In genomic region chr11:95117030-95117429, GRCm38 (mm10) we compare ENCODE assay signal across 8 mouse cellular contexts. TPM values are rescaled to one million over a fixed set of nuclear protein-coding genes. Genes with fewer than 3 reads are reported as not detected.
A peak's percentile ranks its signal among the peaks of the same experiment; 100 is the strongest.
DNase-seq lines count a peak whose midpoint lies in the region; ATAC-seq lines count a peak whose summit lies in the region.

No protein-coding gene starts in this region.

- DNase-seq in ovary, postnatal 36 days (ENCODE audit: low spot score), result peak; percentile 55
- DNase-seq in ovary, adult 18-20 months (ENCODE audit: low spot score), result no peak
- DNase-seq in cerebellum, postnatal 25 days, result peak; percentile 73 to 81
- DNase-seq in gastrocnemius, adult 18-20 months (ENCODE audit: low spot score), result peak; percentile 67
- peak; percentile 81 to 84 for DNase-seq in left cerebral cortex, postnatal 14 days (ENCODE audit: low spot score in 2 of 2)
- peak; percentile 96 for DNase-seq in midbrain, embryonic 11.5 days (ENCODE audit: low spot score, missing footprints)
- peak; percentile 40 to 67 for DNase-seq in spleen, postnatal 10 days (ENCODE audit: low spot score in 2 of 2)

- H3K4me3 ChIP-seq in intestine, embryonic 16.5 days (ENCODE audit: low read length), result no peak overlapping the region
- H3K4me3 ChIP-seq in midbrain, embryonic 11.5 days (ENCODE audit: low read depth, low read length), result no peak overlapping the region

- no peak overlapping the region for H3K4me2 ChIP-seq in intestine, embryonic 16.5 days (ENCODE audit: low read depth, low read length)
- no peak overlapping the region for H3K4me2 ChIP-seq in midbrain, embryonic 11.5 days

- peaks cover 40% of the 10 kb centered on the region for H3K27me3 ChIP-seq in intestine, embryonic 16.5 days (replicated peaks; ENCODE audit: control insufficient read depth, insufficient read depth, low read length)
- peaks cover 45% of the 10 kb centered on the region for H3K27me3 ChIP-seq in midbrain, embryonic 11.5 days (ENCODE audit: control insufficient read depth, insufficient read depth, low read length)

- no peak overlapping the region for H3K27ac ChIP-seq in intestine, embryonic 16.5 days (ENCODE audit: low read length)
- H3K27ac ChIP-seq in midbrain, embryonic 11.5 days (ENCODE audit: low read depth, low read length), result no peak overlapping the region

- H3K4me1 ChIP-seq in intestine, embryonic 16.5 days (ENCODE audit: control insufficient read depth, insufficient read depth, low read length), result peaks cover 18% of the 10 kb centered on the region
- H3K4me1 ChIP-seq in midbrain, embryonic 11.5 days (ENCODE audit: control insufficient read depth, insufficient read depth, low read length), result peaks cover 12% of the 10 kb centered on the region

- no peak overlapping the region for H3K9ac ChIP-seq in intestine, embryonic 16.5 days (ENCODE audit: low read depth, low read length)
- no peak overlapping the region for H3K9ac ChIP-seq in midbrain, embryonic 11.5 days (ENCODE audit: low read length)

- WGBS in intestine, embryonic 16.5 days, result 3% methylated on average over 6 of the region's 6 CpGs
- WGBS in midbrain, embryonic 11.5 days, result 2% methylated on average over 6 of the region's 6 CpGs

- ATAC-seq in intestine, embryonic 16.5 days, result peak; percentile 73
- peak; percentile 65; the same call in 1 of the 2 replicates for ATAC-seq in midbrain, embryonic 11.5 days (ENCODE audit: low FRiP score)

- intact Hi-C loops in left cerebral cortex, postnatal 14 days (cut with DNase I), result loop anchor here (1.0 to 10.0 kb wide), 3 partner anchors 115 to 405 kb away; partner anchors contain the start of gene Slc35b1

- no peaks in the 10 kb centered on the region for H3K9me3 ChIP-seq in intestine, embryonic 16.5 days (ENCODE audit: control insufficient read depth, low read length)
- no peaks in the 10 kb centered on the region for H3K9me3 ChIP-seq in midbrain, embryonic 11.5 days (ENCODE audit: control insufficient read depth, low read length)

- no peaks in the 10 kb centered on the region for H3K36me3 ChIP-seq in intestine, embryonic 16.5 days (ENCODE audit: control insufficient read depth, insufficient read depth, low read length)
- H3K36me3 ChIP-seq in midbrain, embryonic 11.5 days (ENCODE audit: control insufficient read depth, insufficient read depth, low read length), result no peaks in the 10 kb centered on the region

RNA-seq across cellular contexts. Expression of gene Dlx3, which starts 2.9 kb away (rescaled TPM):
- not detected for total RNA-seq in gastrocnemius, adult 18-20 months (2021)
- 0.64 and 0.71 TPM in 2 replicates for polyA plus RNA-seq in intestine, embryonic 16.5 days (2015; fragmentation: Nextera tagmentation; extraction: Ambion mirVana)
- not detected for total RNA-seq in left cerebral cortex, postnatal 14 days (2021)
- polyA plus RNA-seq in midbrain, embryonic 11.5 days (2014; fragmentation: Nextera tagmentation; extraction: Ambion mirVana), result 0.59 and 0.65 TPM in 2 replicates

RNA-seq across cellular contexts. Expression of gene Dlx4, which starts 29.0 kb away (rescaled TPM):
- not detected for total RNA-seq in gastrocnemius, adult 18-20 months (2021)
- 0.11 and 0.12 TPM in 2 replicates for polyA plus RNA-seq in intestine, embryonic 16.5 days (2015; fragmentation: Nextera tagmentation; extraction: Ambion mirVana)
- not detected for total RNA-seq in left cerebral cortex, postnatal 14 days (2021)
- not detected in 2 replicates for polyA plus RNA-seq in midbrain, embryonic 11.5 days (2014; fragmentation: Nextera tagmentation; extraction: Ambion mirVana)

RNA-seq across cellular contexts. Expression of gene Itga3, which starts 40.4 kb away (rescaled TPM):
- total RNA-seq in gastrocnemius, adult 18-20 months (2021), result 1 to 10 TPM; 4.7 to 5.0 TPM
- 35.7 and 39.9 TPM in 2 replicates for polyA plus RNA-seq in intestine, embryonic 16.5 days (2015; fragmentation: Nextera tagmentation; extraction: Ambion mirVana)
- total RNA-seq in left cerebral cortex, postnatal 14 days (2021), result 10 to 100 TPM; 12.2 to 15.5 TPM
- polyA plus RNA-seq in midbrain, embryonic 11.5 days (2014; fragmentation: Nextera tagmentation; extraction: Ambion mirVana), result 2.9 and 3.0 TPM in 2 replicates
